Mouse (Mus musculus): Measurements from ENCODE around the gene Gp5.

DNA sequence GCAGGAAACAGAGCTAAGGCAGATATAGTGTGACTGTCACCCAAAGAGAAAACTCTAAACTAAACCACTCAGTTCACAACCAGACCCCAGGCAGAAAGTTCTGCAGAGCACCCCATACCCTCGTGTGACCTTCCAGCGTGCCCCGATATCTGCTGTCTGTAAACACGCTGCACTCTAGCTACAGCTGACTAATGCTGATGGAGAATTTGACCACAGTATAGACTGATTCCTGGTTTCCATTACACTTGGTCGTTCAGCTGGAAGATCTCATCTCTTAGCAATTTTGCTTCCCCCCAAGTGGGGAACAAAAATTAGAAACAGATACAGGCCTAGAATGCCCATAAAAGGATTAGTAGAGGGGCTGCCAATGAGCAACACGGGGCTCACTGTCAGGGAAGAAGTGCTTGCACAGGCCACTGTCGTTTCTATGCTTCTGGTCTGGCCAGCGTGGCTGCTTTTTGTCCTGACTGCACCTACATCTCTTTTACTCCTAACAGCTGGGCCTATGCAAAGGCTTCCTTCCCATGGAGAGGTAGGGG is 39.3 kb downstream of the Gp5 start:
- no peak for TF ChIP-seq POLR2A (IDR thresholded peaks at IDR 0.05; ENCODE audit: extremely low read depth, insufficient read depth, low read length)
- TF ChIP-seq CTCF (IDR thresholded peaks at IDR 0.05; ENCODE audit: low read depth, low read length), result no peak
